Mouse (Mus musculus) hindbrain, embryonic 11.5 days (tissue): ENCODE results near the gene Six2. TPM values are rescaled to one million over a fixed set of nuclear protein-coding genes. Genes with fewer than 3 reads are reported as not detected.

Experiments
- ATAC-seq: fragments of 200-750 bp; cut with Nextera tagmentation; 2 replicates; pipeline ENCODE4 v1.8.0; 2017; ENCODE audit warnings: mild to moderate bottlenecking, moderate TSS enrichment, moderate library complexity; ENCODE audit not compliant: low FRiP score
- DNase-seq: peaks from one replicate; pipeline ENCODE4 v3.0.0-alpha.2; 2015; ENCODE audit warnings: low spot score
- H3K27ac ChIP-seq: fragments of 300-500 bp; sonication (generic); 2 replicates; pipeline ENCODE4 v1.5.1; 2014; ENCODE audit warnings: mild to moderate bottlenecking, low read depth, low read length
- H3K27me3 ChIP-seq: fragments of 300-500 bp; sonication (generic); 2 replicates; pipeline ENCODE4 v1.6.1; 2014; ENCODE audit warnings: mild to moderate bottlenecking, low read length, moderate library complexity, mixed read lengths; ENCODE audit not compliant: control insufficient read depth, insufficient read depth
- H3K36me3 ChIP-seq: fragments of 300-500 bp; sonication (generic); 2 replicates; pipeline ENCODE4 v1.6.1; 2014; ENCODE audit warnings: mild to moderate bottlenecking, low read length, moderate library complexity, mixed read lengths; ENCODE audit not compliant: control insufficient read depth, insufficient read depth
- H3K4me1 ChIP-seq: fragments of 300-500 bp; sonication (generic); replicated peaks from 2 replicates; pipeline ENCODE4 v1.6.1; 2014; ENCODE audit warnings: low read length, mixed read lengths; ENCODE audit not compliant: control insufficient read depth, insufficient read depth
- H3K4me2 ChIP-seq: fragments of 300-500 bp; sonication (generic); replicated peaks from 2 replicates; pipeline ENCODE4 v1.6.1; 2014; ENCODE audit warnings: mild to moderate bottlenecking, low read depth, low read length
- H3K4me3 ChIP-seq: fragments of 300-500 bp; sonication (generic); 2 replicates; pipeline ENCODE4 v1.5.1; 2014; ENCODE audit warnings: low read depth, low read length
- H3K9ac ChIP-seq: fragments of 300-500 bp; sonication (generic); 2 replicates; pipeline ENCODE4 v1.6.1; 2014; ENCODE audit warnings: low read depth, low read length
- H3K9me3 ChIP-seq: fragments of 300-500 bp; sonication (generic); 2 replicates; pipeline ENCODE4 v1.6.1; 2016; ENCODE audit warnings: low read length; ENCODE audit not compliant: control insufficient read depth
- WGBS: fragments of 180-500 bp; shearing (Covaris S2); extraction: QIAGEN DNeasy Blood & Tissue Kit; methylation state at CpG from one replicate; pipeline ENCODE4 v1.1.7; 2014; 5-methylcytosine and 5-hydroxymethylcytosine counted together
- polyA plus RNA-seq: library from polyadenylated mRNA; unstranded; fragments of >200 nt; fragmentation: Nextera tagmentation; extraction: Ambion mirVana; gene quantifications from 2 replicates; pipeline ENCODE4 v1.2.1, GENCODE M21; 2014

Six2 gene
- polyA plus RNA-seq, 1 experiment from 2014 or later = 6.8 TPM

DNA sequence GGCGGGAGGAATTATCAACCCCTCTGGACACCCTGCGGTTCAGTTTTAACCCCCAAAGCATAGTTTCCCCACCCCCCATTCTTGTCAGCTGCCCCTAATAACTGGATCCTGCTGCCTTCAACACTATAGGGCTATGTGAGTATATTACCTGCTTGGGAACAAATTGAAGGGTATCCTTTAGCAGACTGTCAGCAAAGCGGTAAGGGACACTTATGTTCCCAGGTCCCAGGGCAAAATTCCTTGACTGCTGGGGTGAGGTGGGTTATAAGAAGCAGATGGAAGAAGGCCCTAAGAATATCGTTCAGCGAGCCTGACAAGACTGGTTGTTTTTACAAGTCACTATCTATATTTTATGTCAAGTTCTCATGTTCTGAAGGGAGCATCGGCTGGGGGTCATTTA is 6.3 kb downstream of the Six2 start:
- 8% methylated on average over 6 of the region's 6 CpGs for WGBS
- H3K4me2 ChIP-seq = no peak overlapping the region
- H3K4me3 ChIP-seq = no peak overlapping the region
- no peaks in the 10 kb centered on the region for H3K9me3 ChIP-seq
- no peak for ATAC-seq
- H3K27me3 ChIP-seq = peaks cover 89% of the 10 kb centered on the region
- no peak overlapping the region for H3K27ac ChIP-seq
- H3K9ac ChIP-seq = no peak overlapping the region
- no peaks in the 10 kb centered on the region for H3K4me1 ChIP-seq
- peak; percentile 54 for DNase-seq
- no peaks in the 10 kb centered on the region for H3K36me3 ChIP-seq

- no peak for ATAC-seq
- H3K27me3 ChIP-seq = peaks cover 85% of the 10 kb centered on the region
- no peaks in the 10 kb centered on the region for H3K4me1 ChIP-seq
- H3K36me3 ChIP-seq = no peaks in the 10 kb centered on the region
- peak; percentile 56 for DNase-seq
- 2% methylated on average over 19 of the region's 19 CpGs for WGBS
- no peak overlapping the region for H3K4me3 ChIP-seq
- no peak overlapping the region for H3K9ac ChIP-seq
- H3K27ac ChIP-seq = no peak overlapping the region
- H3K9me3 ChIP-seq = no peaks in the 10 kb centered on the region
- H3K4me2 ChIP-seq = no peak overlapping the region
Observed at GRCm38 (mm10) chr17:85680851-85681550, 7.1 kb downstream of the Six2 start.

- no peak overlapping the region for H3K4me2 ChIP-seq
- peaks cover 79% of the 10 kb centered on the region for H3K27me3 ChIP-seq
- H3K4me1 ChIP-seq = no peaks in the 10 kb centered on the region
- no peak overlapping the region for H3K9ac ChIP-seq
- no peak overlapping the region for H3K27ac ChIP-seq
- no peaks in the 10 kb centered on the region for H3K36me3 ChIP-seq
- no peak for DNase-seq
- 3% methylated on average over 21 of the region's 21 CpGs for WGBS
- no peak overlapping the region for H3K4me3 ChIP-seq
- H3K9me3 ChIP-seq = no peaks in the 10 kb centered on the region
- ATAC-seq = no peak
Observed at GRCm38 (mm10) chr17:85680116-85680850, 7.8 kb downstream of the Six2 start.

DNA sequence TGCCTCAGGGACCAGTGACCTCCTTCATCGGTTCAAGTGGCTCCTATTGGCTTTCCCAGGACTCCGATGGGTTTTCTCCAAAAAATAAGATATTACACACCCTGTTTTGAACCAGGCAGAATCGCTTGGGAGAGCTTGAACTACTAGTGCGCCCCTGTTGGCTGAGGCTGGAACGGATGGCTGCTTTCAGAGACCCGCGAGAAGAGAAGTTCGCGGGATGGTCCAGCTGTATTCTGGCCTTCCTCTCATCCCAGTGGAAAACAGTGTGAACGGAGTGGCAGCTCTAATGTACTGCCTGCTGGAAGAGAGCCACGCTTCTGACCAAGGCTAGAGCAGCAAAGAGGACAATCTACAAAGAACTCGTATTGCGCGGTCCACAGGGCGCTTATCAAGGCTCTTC is 8.4 kb downstream of the Six2 start:
- DNase-seq = peak; percentile 75
- Histone ChIP-seq H3K9me3 (no peaks in the 10 kb centered on the region), H3K27ac (no peak overlapping the region), H3K4me1 (no peaks in the 10 kb centered on the region), H3K4me3 (no peak overlapping the region), H3K9ac (no peak overlapping the region), H3K36me3 (no peaks in the 10 kb centered on the region), H3K4me2 (no peak overlapping the region), H3K27me3 (peaks cover 74% of the 10 kb centered on the region)
- WGBS = 2% methylated on average over 15 of the region's 15 CpGs
- ATAC-seq = no peak

GRCm38 (mm10) chr17:85664618-85665320 is 23.3 kb downstream of the Six2 start:
- Histone ChIP-seq H3K4me2 (peak overlapping the region; percentile 25; the same call in 1 of the 2 replicates), H3K9me3 (no peaks in the 10 kb centered on the region), H3K27ac (no peak overlapping the region), H3K4me1 (no peaks in the 10 kb centered on the region), H3K36me3 (no peaks in the 10 kb centered on the region), H3K27me3 (peaks cover 10% of the 10 kb centered on the region), H3K4me3 (no peak overlapping the region), H3K9ac (no peak overlapping the region)
- WGBS = 3% methylated on average over 20 of the region's 20 CpGs
- peak; percentile 87 for DNase-seq
- peak; percentile 53; the same call in 1 of the 2 replicates for ATAC-seq

DNA sequence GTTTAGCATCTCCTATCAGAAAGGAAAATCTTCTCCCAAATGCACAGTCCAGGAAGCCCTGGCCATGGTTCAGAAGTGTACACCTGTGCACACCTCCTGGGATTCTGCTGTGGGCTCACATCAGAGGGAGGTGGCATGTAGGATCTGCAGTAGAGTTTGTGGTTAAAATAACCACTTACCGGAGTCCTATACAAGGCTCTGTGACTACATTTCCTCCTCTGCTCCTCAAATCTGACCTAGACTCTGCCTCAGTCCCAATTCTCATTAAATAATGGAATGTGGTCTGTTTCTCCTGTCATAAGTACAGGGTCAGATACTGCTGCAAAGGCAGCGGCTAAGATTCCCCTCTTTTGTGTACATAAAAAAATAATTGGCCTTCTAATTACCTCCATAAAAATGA is 23.9 kb downstream of the Six2 start:
- H3K4me1 ChIP-seq = no peaks in the 10 kb centered on the region
- H3K27ac ChIP-seq = no peak overlapping the region
- H3K4me2 ChIP-seq = no peak overlapping the region
- ATAC-seq = no peak
- DNase-seq = no peak
- no peaks in the 10 kb centered on the region for H3K9me3 ChIP-seq
- WGBS = 27% methylated on average over 2 of the region's 2 CpGs
- no peaks in the 10 kb centered on the region for H3K36me3 ChIP-seq
- no peak overlapping the region for H3K9ac ChIP-seq
- H3K4me3 ChIP-seq = no peak overlapping the region
- H3K27me3 ChIP-seq = peaks cover 10% of the 10 kb centered on the region

DNA sequence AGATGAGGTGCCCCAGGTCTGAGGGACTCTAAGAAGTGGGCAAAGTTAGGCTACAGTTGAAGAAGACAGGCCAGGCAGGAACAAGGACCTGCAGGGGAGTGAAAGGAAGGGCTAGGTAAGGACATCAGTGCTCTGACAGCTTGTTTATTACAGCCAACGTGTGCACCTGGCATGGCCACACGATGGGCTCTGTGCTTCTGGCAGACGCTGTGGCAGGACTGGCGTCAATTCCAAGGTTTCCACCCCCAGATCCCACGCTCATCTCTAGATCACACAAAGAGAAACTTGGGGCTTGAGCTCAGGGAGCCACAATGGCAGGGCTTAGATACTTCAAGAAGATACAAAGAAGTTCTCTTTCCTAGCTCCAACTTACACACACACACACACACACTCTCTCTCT is 26.6 kb downstream of the Six2 start:
- H3K27ac ChIP-seq = no peak overlapping the region
- 82% methylated on average over 5 of the region's 5 CpGs for WGBS
- no peak for ATAC-seq
- no peak overlapping the region for H3K9ac ChIP-seq
- DNase-seq = no peak
- no peaks in the 10 kb centered on the region for H3K4me1 ChIP-seq
- H3K27me3 ChIP-seq = peaks cover 10% of the 10 kb centered on the region
- H3K36me3 ChIP-seq = no peaks in the 10 kb centered on the region
- H3K4me3 ChIP-seq = no peak overlapping the region
- no peaks in the 10 kb centered on the region for H3K9me3 ChIP-seq
- H3K4me2 ChIP-seq = no peak overlapping the region

DNA sequence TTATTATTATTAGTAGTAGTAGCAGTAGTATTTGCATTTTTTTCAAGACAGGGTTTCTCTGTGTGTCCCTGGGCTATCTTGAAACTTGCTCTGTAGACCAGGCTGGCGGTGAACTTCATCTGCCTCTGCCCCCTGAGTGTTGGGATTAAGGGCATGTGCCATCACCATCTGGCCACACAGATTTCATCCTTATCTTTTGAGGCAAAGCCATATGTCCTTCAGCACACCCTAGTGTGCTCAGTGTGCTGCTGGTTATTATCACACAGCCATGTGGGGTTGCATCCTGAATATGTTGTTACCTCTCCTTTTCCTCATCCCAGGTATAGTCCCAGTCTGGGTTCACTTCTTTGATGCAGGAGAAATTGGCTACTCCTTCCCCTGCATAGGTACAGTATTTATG is 28.1 kb downstream of the Six2 start:
- no peak overlapping the region for H3K9ac ChIP-seq
- H3K4me2 ChIP-seq = no peak overlapping the region
- peaks cover 7% of the 10 kb centered on the region for H3K27me3 ChIP-seq
- no peak for DNase-seq
- H3K4me3 ChIP-seq = no peak overlapping the region
- 100% methylated on average over 1 of the region's 1 CpGs for WGBS
- H3K27ac ChIP-seq = no peak overlapping the region
- no peaks in the 10 kb centered on the region for H3K4me1 ChIP-seq
- no peak for ATAC-seq
- H3K9me3 ChIP-seq = no peaks in the 10 kb centered on the region
- no peaks in the 10 kb centered on the region for H3K36me3 ChIP-seq
